8 mouse cellular contexts compared by ENCODE assay signal in the genomic region with DNA sequence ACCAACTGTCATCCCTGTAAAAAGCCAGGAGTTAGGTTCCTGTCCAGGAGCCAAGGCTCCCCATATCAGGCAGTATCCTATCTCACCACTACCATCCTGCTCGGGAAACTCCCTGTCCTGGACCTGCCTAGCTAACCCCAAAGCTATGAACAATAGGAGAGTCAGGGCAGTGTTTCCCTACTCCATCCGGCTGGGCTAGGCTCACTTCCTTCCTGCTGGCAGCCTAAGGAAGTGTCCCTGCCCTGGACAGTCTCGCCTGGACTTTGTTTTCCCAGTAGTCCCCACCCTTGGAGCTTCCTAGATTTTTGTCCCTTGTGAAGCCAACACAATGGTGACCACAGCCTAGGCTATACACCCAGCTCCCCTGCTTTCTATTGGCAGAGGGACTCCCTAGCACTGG. TPM values are rescaled to one million over a fixed set of nuclear protein-coding genes. Genes with fewer than 3 reads are reported as not detected.
A peak's percentile ranks its signal among the peaks of the same experiment; 100 is the strongest.
DNase-seq lines count a peak whose midpoint lies in the region; ATAC-seq lines count a peak whose summit lies in the region.

No protein-coding gene starts in this region.

- WGBS in midbrain, embryonic 13.5 days: 63% methylated on average over 3 of the region's 3 CpGs
- 72% methylated on average over 3 of the region's 3 CpGs for WGBS in midbrain, embryonic 11.5 days
- 57% methylated on average over 3 of the region's 3 CpGs for WGBS in liver, embryonic 11.5 days
- 50% methylated on average over 3 of the region's 3 CpGs for WGBS in stomach, embryonic 15.5 days

- no peak overlapping the region for H3K4me3 ChIP-seq in midbrain, embryonic 13.5 days (replicated peaks)
- no peak overlapping the region for H3K4me3 ChIP-seq in midbrain, embryonic 11.5 days (ENCODE audit: low read depth, low read length)
- H3K4me3 ChIP-seq in liver, embryonic 11.5 days (ENCODE audit: low read depth, low read length): no peak overlapping the region; the same call in 1 of the 2 replicates
- no peak overlapping the region for H3K4me3 ChIP-seq in stomach, embryonic 15.5 days (replicated peaks)

- H3K27me3 ChIP-seq in midbrain, embryonic 13.5 days: no peaks in the 10 kb centered on the region
- H3K27me3 ChIP-seq in midbrain, embryonic 11.5 days (ENCODE audit: control insufficient read depth, insufficient read depth, low read length): no peaks in the 10 kb centered on the region
- H3K27me3 ChIP-seq in liver, embryonic 11.5 days (replicated peaks; ENCODE audit: control insufficient read depth, insufficient read depth, low read length): no peaks in the 10 kb centered on the region
- no peaks in the 10 kb centered on the region for H3K27me3 ChIP-seq in stomach, embryonic 15.5 days (replicated peaks)

- peaks cover 68% of the 10 kb centered on the region for H3K4me1 ChIP-seq in midbrain, embryonic 13.5 days (replicated peaks)
- peaks cover 43% of the 10 kb centered on the region for H3K4me1 ChIP-seq in midbrain, embryonic 11.5 days (ENCODE audit: control insufficient read depth, insufficient read depth, low read length)
- peaks cover 56% of the 10 kb centered on the region for H3K4me1 ChIP-seq in liver, embryonic 11.5 days (replicated peaks; ENCODE audit: control insufficient read depth, insufficient read depth, low read length)
- peaks cover 57% of the 10 kb centered on the region for H3K4me1 ChIP-seq in stomach, embryonic 15.5 days

- intact Hi-C loops in heart, postnatal 36 days (cut with DNase I): loop anchor here (5.0 kb wide), 1 partner anchor 65 kb away; no protein-coding TSS in a partner anchor
- intact Hi-C loops in left cerebral cortex, postnatal 4 days (cut with DNase I): no loop called here

- H3K9ac ChIP-seq in midbrain, embryonic 13.5 days (replicated peaks): 0 out of 2 replicates have a peak overlapping the region, but pooled peaks have one; percentile 96
- no peak overlapping the region for H3K9ac ChIP-seq in midbrain, embryonic 11.5 days (ENCODE audit: low read length)
- H3K9ac ChIP-seq in liver, embryonic 11.5 days (ENCODE audit: low read depth, low read length): no peak overlapping the region; the same call in 1 of the 2 replicates
- H3K9ac ChIP-seq in stomach, embryonic 15.5 days: no peak overlapping the region

- H3K9me3 ChIP-seq in midbrain, embryonic 13.5 days: no peaks in the 10 kb centered on the region
- no peaks in the 10 kb centered on the region for H3K9me3 ChIP-seq in midbrain, embryonic 11.5 days (ENCODE audit: control insufficient read depth, low read length)
- H3K9me3 ChIP-seq in liver, embryonic 11.5 days (ENCODE audit: control insufficient read depth, low read length): no peaks in the 10 kb centered on the region
- H3K9me3 ChIP-seq in stomach, embryonic 15.5 days: no peaks in the 10 kb centered on the region

- no peak for ATAC-seq in midbrain, embryonic 13.5 days
- ATAC-seq in midbrain, embryonic 11.5 days (ENCODE audit: low FRiP score): no peak
- no peak for ATAC-seq in liver, embryonic 11.5 days (replicated peaks; ENCODE audit: low FRiP score)
- ATAC-seq in stomach, embryonic 15.5 days (ENCODE audit: insufficient read depth, low FRiP score, low read depth): no peak

- DNase-seq in midbrain, embryonic 11.5 days (ENCODE audit: low spot score, missing footprints): no peak
- DNase-seq in heart, postnatal 36 days: peak; percentile 61 to 62
- no peak for DNase-seq in liver, embryonic 11.5 days (ENCODE audit: low spot score)
- no peak for DNase-seq in left cerebral cortex, postnatal 4 days
- DNase-seq in left cerebral cortex, adult 11 months (ENCODE audit: low spot score): no peak
- no peak for DNase-seq in urinary bladder, postnatal 4 days (ENCODE audit: low spot score in 2 of 2)

- peaks cover 46% of the 10 kb centered on the region for H3K36me3 ChIP-seq in midbrain, embryonic 13.5 days
- H3K36me3 ChIP-seq in midbrain, embryonic 11.5 days (ENCODE audit: control insufficient read depth, insufficient read depth, low read length): peaks cover 8% of the 10 kb centered on the region
- peaks cover 18% of the 10 kb centered on the region for H3K36me3 ChIP-seq in liver, embryonic 11.5 days (ENCODE audit: control insufficient read depth, insufficient read depth, low read length)
- peaks cover 17% of the 10 kb centered on the region for H3K36me3 ChIP-seq in stomach, embryonic 15.5 days

- H3K4me2 ChIP-seq in midbrain, embryonic 13.5 days (replicated peaks): peak overlapping the region; percentile 96; the same call in 1 of the 2 replicates
- H3K4me2 ChIP-seq in midbrain, embryonic 11.5 days: no peak overlapping the region
- H3K4me2 ChIP-seq in liver, embryonic 11.5 days: peak overlapping the region; percentile 78
- peak overlapping the region; percentile 74 for H3K4me2 ChIP-seq in stomach, embryonic 15.5 days

- peak overlapping the region; percentile 35; the same call in 1 of the 2 replicates for H3K27ac ChIP-seq in midbrain, embryonic 13.5 days
- no peak overlapping the region for H3K27ac ChIP-seq in midbrain, embryonic 11.5 days (ENCODE audit: low read depth, low read length)
- peak overlapping the region; percentile 80 for H3K27ac ChIP-seq in liver, embryonic 11.5 days (ENCODE audit: low read depth, low read length)
- H3K27ac ChIP-seq in stomach, embryonic 15.5 days: peak overlapping the region; percentile 91

RNA-seq across cellular contexts. Expression of gene Hyal2, which starts 0.9 kb away (rescaled TPM):
- 98.9 and 106 TPM in 2 replicates for polyA plus RNA-seq in midbrain, embryonic 13.5 days (2015; fragmentation: Nextera tagmentation; extraction: Ambion mirVana)
- 129 and 132 TPM in 2 replicates for polyA plus RNA-seq in midbrain, embryonic 11.5 days (2014; fragmentation: Nextera tagmentation; extraction: Ambion mirVana)
- total RNA-seq in heart, postnatal 36 days (2021): 10 to 100 TPM; 36.4 to 39.0 TPM
- 89.7 and 92.5 TPM in 2 replicates for polyA plus RNA-seq in liver, embryonic 11.5 days (2014; fragmentation: Nextera tagmentation; extraction: Ambion mirVana)
- polyA plus RNA-seq in stomach, embryonic 15.5 days (2015; fragmentation: Nextera tagmentation; extraction: Ambion mirVana): 84.2 and 85.4 TPM in 2 replicates
- total RNA-seq in left cerebral cortex, postnatal 4 days (2021): 10 to 100 TPM; 20.8 to 28.4 TPM

RNA-seq across cellular contexts. Expression of gene Tusc2, which starts 3.8 kb away (rescaled TPM):
- polyA plus RNA-seq in midbrain, embryonic 13.5 days (2015; fragmentation: Nextera tagmentation; extraction: Ambion mirVana): 93.2 and 109 TPM in 2 replicates
- polyA plus RNA-seq in midbrain, embryonic 11.5 days (2014; fragmentation: Nextera tagmentation; extraction: Ambion mirVana): 94.5 and 94.6 TPM in 2 replicates
- total RNA-seq in heart, postnatal 36 days (2021): 10 to 100 TPM; 35.1 to 35.3 TPM
- 60.6 and 62.7 TPM in 2 replicates for polyA plus RNA-seq in liver, embryonic 11.5 days (2014; fragmentation: Nextera tagmentation; extraction: Ambion mirVana)
- polyA plus RNA-seq in stomach, embryonic 15.5 days (2015; fragmentation: Nextera tagmentation; extraction: Ambion mirVana): 42.6 and 46.1 TPM in 2 replicates
- total RNA-seq in left cerebral cortex, postnatal 4 days (2021): 10 to 100 TPM; 65.4 to 66.9 TPM

RNA-seq across cellular contexts. Expression of gene Hyal1, which starts 9.9 kb away (rescaled TPM):
- 7.0 and 10.0 TPM in 2 replicates for polyA plus RNA-seq in midbrain, embryonic 13.5 days (2015; fragmentation: Nextera tagmentation; extraction: Ambion mirVana)
- 3.9 and 4.8 TPM in 2 replicates for polyA plus RNA-seq in midbrain, embryonic 11.5 days (2014; fragmentation: Nextera tagmentation; extraction: Ambion mirVana)
- total RNA-seq in heart, postnatal 36 days (2021): 1 to 10 TPM; 5.1 to 5.7 TPM
- polyA plus RNA-seq in liver, embryonic 11.5 days (2014; fragmentation: Nextera tagmentation; extraction: Ambion mirVana): 4.2 and 4.6 TPM in 2 replicates
- polyA plus RNA-seq in stomach, embryonic 15.5 days (2015; fragmentation: Nextera tagmentation; extraction: Ambion mirVana): 9.2 and 10.8 TPM in 2 replicates
- 1 to 10 TPM; 3.8 to 4.1 TPM for total RNA-seq in left cerebral cortex, postnatal 4 days (2021)

RNA-seq across cellular contexts. Expression of gene Naa80, which starts 11.8 kb away (rescaled TPM):
- 16.5 and 19.1 TPM in 2 replicates for polyA plus RNA-seq in midbrain, embryonic 13.5 days (2015; fragmentation: Nextera tagmentation; extraction: Ambion mirVana)
- 8.4 and 11.1 TPM in 2 replicates for polyA plus RNA-seq in midbrain, embryonic 11.5 days (2014; fragmentation: Nextera tagmentation; extraction: Ambion mirVana)
- 10 to 100 TPM; 16.6 to 19.1 TPM for total RNA-seq in heart, postnatal 36 days (2021)
- 20.5 and 20.7 TPM in 2 replicates for polyA plus RNA-seq in liver, embryonic 11.5 days (2014; fragmentation: Nextera tagmentation; extraction: Ambion mirVana)
- 16.1 and 18.6 TPM in 2 replicates for polyA plus RNA-seq in stomach, embryonic 15.5 days (2015; fragmentation: Nextera tagmentation; extraction: Ambion mirVana)
- 10 to 100 TPM; 11.9 to 13.0 TPM for total RNA-seq in left cerebral cortex, postnatal 4 days (2021)

RNA-seq across cellular contexts. Expression of gene Hyal3, which starts 13.8 kb away (rescaled TPM):
- polyA plus RNA-seq in midbrain, embryonic 13.5 days (2015; fragmentation: Nextera tagmentation; extraction: Ambion mirVana): 1.1 and 1.8 TPM in 2 replicates
- polyA plus RNA-seq in midbrain, embryonic 11.5 days (2014; fragmentation: Nextera tagmentation; extraction: Ambion mirVana): 0.33 and 0.47 TPM in 2 replicates
- total RNA-seq in heart, postnatal 36 days (2021): under 1 TPM; 0.36 to 0.46 TPM
- 1.0 and 1.5 TPM in 2 replicates for polyA plus RNA-seq in liver, embryonic 11.5 days (2014; fragmentation: Nextera tagmentation; extraction: Ambion mirVana)
- polyA plus RNA-seq in stomach, embryonic 15.5 days (2015; fragmentation: Nextera tagmentation; extraction: Ambion mirVana): 1.1 and 1.7 TPM in 2 replicates
- total RNA-seq in left cerebral cortex, postnatal 4 days (2021): 1 to 10 TPM; 1.5 to 2.1 TPM

Comparison
In these comparisons a context has a peak if more than half of its experiments do, and no peak if none do; other contexts are left out.
1. DNase-seq: peak in heart, postnatal 36 days (2 of 2); none in midbrain, embryonic 11.5 days (single experiment), liver, embryonic 11.5 days (single experiment), left cerebral cortex, postnatal 4 days (single experiment), left cerebral cortex, adult 11 months (single experiment) and urinary bladder, postnatal 4 days (0 of 2).